Mouse (Mus musculus) monocyte, adult 5-6 weeks (primary cell): Measurements from ENCODE around the gene Klhl12. TPM values are rescaled to one million over a fixed set of nuclear protein-coding genes. Genes with fewer than 3 reads are reported as not detected.

Experiments
- ATAC-seq: fragments of 153-309, 156-312 bp; replicated peaks from 2 replicates; pipeline ENCODE4 v1.8.0; 2017; ENCODE audit warnings: mild to moderate bottlenecking; ENCODE audit not compliant: low TSS enrichment, insufficient number of reproducible peaks, severe bottlenecking, poor library complexity, low FRiP score
- total RNA-seq: library from RNA; stranded (forward); fragments of 200-1000, 200-491, 200-594 nt; gene quantifications from 3 replicates; pipeline ENCODE4 v1.2.3, GENCODE M21; 2017

Gene Klhl12
- total RNA-seq, 1 experiment from 2014 or later = 32.5 TPM

DNA sequence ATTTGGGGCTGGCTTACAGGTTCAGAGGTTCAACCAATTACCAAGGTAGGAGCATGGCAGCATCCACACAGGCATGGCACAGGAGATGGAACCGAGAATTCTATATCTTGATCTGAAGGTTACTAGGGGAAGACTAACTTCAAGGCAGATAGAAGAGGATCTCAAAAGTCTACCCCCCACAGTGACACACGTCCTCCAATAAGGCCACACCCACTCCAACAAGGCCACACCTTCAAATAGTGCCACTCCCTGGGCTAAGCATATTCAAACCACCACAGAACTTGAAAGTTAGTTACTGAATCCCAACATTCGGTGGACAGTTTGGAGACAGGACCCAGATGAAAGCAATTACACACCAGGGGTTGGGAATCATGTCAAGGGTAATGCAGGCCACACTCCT, 80.2 kb downstream of the Klhl12 start:
- ATAC-seq = no peak

GRCm38 (mm10) chr1:134540610-134541009, 85.3 kb downstream of the Klhl12 start:
- no peak for ATAC-seq

Other genes with a start within 250 kb of the Klhl12 start
- not detected in 3 replicates for gene Adora1, start 220.1 kb upstream of the Klhl12 start, total RNA-seq
- not detected in 3 replicates for gene Myog, start 165.5 kb upstream of the Klhl12 start, total RNA-seq
- 20.4 to 28.3 TPM (median 20.4 TPM) in 3 replicates for gene Ppfia4, start 122.6 kb upstream of the Klhl12 start, total RNA-seq
- gene Tmem183a, start 93.6 kb upstream of the Klhl12 start, total RNA-seq = 65.8 to 73.9 TPM (median 67.8 TPM) in 3 replicates
- gene 4933406M09Rik, start 69.6 kb upstream of the Klhl12 start, total RNA-seq = not detected in 3 replicates
- 56.4 to 76.4 TPM (median 62.0 TPM) in 3 replicates for gene Cyb5r1, start 50.0 kb upstream of the Klhl12 start, total RNA-seq
- gene Adipor1, start 40.2 kb upstream of the Klhl12 start, total RNA-seq = 133 to 190 TPM (median 182 TPM) in 3 replicates
- gene Rabif, start 39.1 kb downstream of the Klhl12 start, total RNA-seq = 20.7 to 26.9 TPM (median 26.7 TPM) in 3 replicates
- gene Mgat4e, start 94.2 kb downstream of the Klhl12 start, total RNA-seq = not detected in 3 replicates
- 22.2 to 37.2 TPM (median 32.1 TPM) in 3 replicates for gene Kdm5b, start 104.6 kb downstream of the Klhl12 start, total RNA-seq
- not detected in 3 replicates for gene Syt2, start 191.1 kb downstream of the Klhl12 start, total RNA-seq